Comparison of ENCODE assay signal across 8 mouse cellular contexts in the genomic region with DNA sequence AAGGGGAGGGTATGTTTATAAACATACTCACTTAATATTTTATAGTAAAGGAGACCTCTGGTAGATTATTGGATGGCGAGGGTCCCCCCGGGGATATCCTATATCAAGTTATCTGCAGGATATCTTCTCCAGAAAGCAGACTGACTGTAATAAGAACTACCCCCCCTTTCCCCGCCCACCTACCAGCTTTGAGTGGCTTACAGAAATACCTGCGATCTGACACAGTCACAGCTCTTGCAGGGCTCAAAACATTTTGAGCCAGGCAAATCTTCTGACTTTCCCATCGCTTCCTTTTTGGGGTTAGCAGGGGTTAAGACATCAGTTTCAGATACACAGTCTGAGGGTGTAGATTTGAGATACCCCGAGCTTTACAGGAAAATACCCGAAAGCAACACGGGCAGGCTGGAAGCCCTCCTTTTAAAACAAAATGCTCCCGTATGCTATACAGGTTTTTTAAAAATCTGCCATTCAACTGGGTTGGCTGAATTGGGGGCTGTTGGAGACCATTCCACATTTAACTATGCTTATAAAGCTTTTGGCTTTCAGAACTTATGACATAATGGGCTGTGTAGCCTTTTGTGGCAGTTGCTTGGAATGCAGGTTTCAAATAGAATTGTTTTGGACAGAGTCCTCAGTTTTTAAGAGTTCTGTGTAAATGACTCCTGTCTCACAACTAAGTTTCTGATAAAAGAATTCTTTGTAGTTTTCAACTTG. TPM values are rescaled to one million over a fixed set of nuclear protein-coding genes. Genes with fewer than 3 reads are reported as not detected.
A peak's percentile ranks its signal among the peaks of the same experiment; 100 is the strongest.
DNase-seq lines count a peak whose midpoint lies in the region; ATAC-seq lines count a peak whose summit lies in the region.

No protein-coding gene starts in this region.

- H3K4me2 ChIP-seq in hindbrain, embryonic 14.5 days (replicated peaks) = peak overlapping the region; percentile 78

- DNase-seq in kidney, postnatal 4 days = peak; percentile 25 to 41
- DNase-seq in kidney, postnatal 36 days = no peak
- DNase-seq in embryonic facial prominence, embryonic 10.5 days (ENCODE audit: low spot score) = peak; percentile 68
- no peak for DNase-seq in hindbrain, embryonic 14.5 days (ENCODE audit: low spot score)
- DNase-seq in mesoderm, embryonic 11.5 days (ENCODE audit: low read depth, low spot score) = peak; percentile 61
- peak; percentile 53 for DNase-seq in thymus, postnatal 4 days
- DNase-seq in left cerebral cortex, adult 11 months (ENCODE audit: low spot score) = no peak
- no peak for DNase-seq in right cerebral cortex, postnatal 10 days (ENCODE audit: low spot score in 2 of 2)

- H3K9me3 ChIP-seq in embryonic facial prominence, embryonic 10.5 days = no peaks in the 10 kb centered on the region
- no peaks in the 10 kb centered on the region for H3K9me3 ChIP-seq in hindbrain, embryonic 14.5 days (ENCODE audit: control insufficient read depth, low read length)

- no peaks in the 10 kb centered on the region for H3K27me3 ChIP-seq in embryonic facial prominence, embryonic 10.5 days (replicated peaks; ENCODE audit: low read depth, poor library complexity, severe bottlenecking)
- H3K27me3 ChIP-seq in hindbrain, embryonic 14.5 days (ENCODE audit: control insufficient read depth, insufficient read depth, low read length) = no peaks in the 10 kb centered on the region

- H3K9ac ChIP-seq in hindbrain, embryonic 14.5 days = peak overlapping the region; percentile 68; the same call in 1 of the 2 replicates

- no peaks in the 10 kb centered on the region for H3K36me3 ChIP-seq in embryonic facial prominence, embryonic 10.5 days (replicated peaks)
- no peaks in the 10 kb centered on the region for H3K36me3 ChIP-seq in hindbrain, embryonic 14.5 days (replicated peaks; ENCODE audit: control insufficient read depth, insufficient read depth)

- 12% methylated on average over 9 of the region's 9 CpGs for WGBS in embryonic facial prominence, embryonic 10.5 days
- WGBS in hindbrain, embryonic 14.5 days = 39% methylated on average over 9 of the region's 9 CpGs

- peak overlapping the region; percentile 87 for H3K4me3 ChIP-seq in embryonic facial prominence, embryonic 10.5 days
- H3K4me3 ChIP-seq in hindbrain, embryonic 14.5 days (replicated peaks; ENCODE audit: low read length) = peak overlapping the region; percentile 68

- ATAC-seq in hindbrain, embryonic 14.5 days (ENCODE audit: low FRiP score) = no peak

- H3K27ac ChIP-seq in embryonic facial prominence, embryonic 10.5 days (replicated peaks) = peak overlapping the region; percentile 97
- H3K27ac ChIP-seq in hindbrain, embryonic 14.5 days = no peak overlapping the region

- peaks cover 75% of the 10 kb centered on the region for H3K4me1 ChIP-seq in embryonic facial prominence, embryonic 10.5 days
- H3K4me1 ChIP-seq in hindbrain, embryonic 14.5 days (replicated peaks; ENCODE audit: control insufficient read depth, insufficient read depth, low read length) = peaks cover 22% of the 10 kb centered on the region

RNA-seq across cellular contexts. Expression of a gene that starts 2.0 kb away (rescaled TPM):
- 45.1 and 54.5 TPM in 2 replicates for polyA plus RNA-seq in embryonic facial prominence, embryonic 10.5 days (2016; fragmentation: Nextera tagmentation; extraction: Ambion mirVana)
- 9.5 and 10.6 TPM in 2 replicates for polyA plus RNA-seq in hindbrain, embryonic 14.5 days (2014; fragmentation: Nextera tagmentation; extraction: Ambion mirVana)

Comparison
In these comparisons a context has a peak if more than half of its experiments do, and no peak if none do; other contexts are left out.
1. DNase-seq: peak in kidney, postnatal 4 days (2 of 2), embryonic facial prominence, embryonic 10.5 days (single experiment), mesoderm, embryonic 11.5 days (single experiment) and thymus, postnatal 4 days (single experiment); none in kidney, postnatal 36 days (0 of 2), hindbrain, embryonic 14.5 days (single experiment), left cerebral cortex, adult 11 months (single experiment) and right cerebral cortex, postnatal 10 days (0 of 2).